Mouse (Mus musculus) embryonic facial prominence, embryonic 14.5 days (tissue): ENCODE measurements at regions not wholly inside any gene's neighbourhood (a gene's known extent, or its start where the extent isn't known, plus 50 kb on each side); places are given as distances from the start of the nearest gene placed in this dataset.
"Not testable (repeated sequence)": the region's sequence is repeated elsewhere in the genome, so short reads cannot be mapped to it uniquely, and the experiment has no call there.

ENCODE experiments used
- ATAC-seq: fragments of 200-750 bp; cut with Nextera tagmentation; 2 replicates; pipeline ENCODE4 v1.8.0; 2017; ENCODE audit warnings: low read depth, moderate number of reproducible peaks, moderate TSS enrichment
- DNase-seq: peaks from one replicate; pipeline ENCODE4 v3.0.0-alpha.2; 2015; ENCODE audit warnings: low spot score
- H3K27ac ChIP-seq: fragments of 300-500 bp; sonication (generic); replicated peaks from 2 replicates; pipeline ENCODE4 v1.5.1; 2014; ENCODE audit warnings: low read depth, mild to moderate bottlenecking, low read length, moderate library complexity
- H3K27me3 ChIP-seq: fragments of 300-500 bp; sonication (generic); replicated peaks from 2 replicates; pipeline ENCODE4 v1.6.1; 2014; ENCODE audit warnings: low read length; ENCODE audit not compliant: control insufficient read depth, insufficient read depth
- H3K36me3 ChIP-seq: fragments of 300-500 bp; sonication (generic); 2 replicates; pipeline ENCODE4 v1.6.1; 2014; ENCODE audit warnings: low read length, mixed read lengths; ENCODE audit not compliant: control insufficient read depth, insufficient read depth
- H3K4me1 ChIP-seq: fragments of 300-500 bp; sonication (generic); 2 replicates; pipeline ENCODE4 v1.6.1; 2014; ENCODE audit warnings: antibody characterized with exemption, low read length; ENCODE audit not compliant: control insufficient read depth, insufficient read depth
- H3K4me2 ChIP-seq: fragments of 300-500 bp; sonication (generic); 2 replicates; pipeline ENCODE4 v1.6.1; 2014; ENCODE audit warnings: low read depth, mild to moderate bottlenecking, low read length, moderate library complexity, mixed read lengths
- H3K4me3 ChIP-seq: fragments of 300-500 bp; sonication (generic); 2 replicates; pipeline ENCODE4 v1.5.1; 2014; ENCODE audit warnings: low read depth, mild to moderate bottlenecking, low read length
- H3K9ac ChIP-seq: fragments of 300-500 bp; sonication (generic); 2 replicates; pipeline ENCODE4 v1.6.1; 2014; ENCODE audit warnings: low read depth, mild to moderate bottlenecking, low read length, moderate library complexity, mixed read lengths
- H3K9me3 ChIP-seq: fragments of 300-500 bp; sonication (generic); 2 replicates; pipeline ENCODE4 v1.6.1; 2016; ENCODE audit warnings: low read length; ENCODE audit not compliant: control insufficient read depth
- WGBS: fragments of 180-500 bp; shearing (Covaris S2); extraction: QIAGEN DNeasy Blood & Tissue Kit; methylation state at CpG from one replicate; pipeline ENCODE4 v1.1.7; 2014; 5-methylcytosine and 5-hydroxymethylcytosine counted together

DNA sequence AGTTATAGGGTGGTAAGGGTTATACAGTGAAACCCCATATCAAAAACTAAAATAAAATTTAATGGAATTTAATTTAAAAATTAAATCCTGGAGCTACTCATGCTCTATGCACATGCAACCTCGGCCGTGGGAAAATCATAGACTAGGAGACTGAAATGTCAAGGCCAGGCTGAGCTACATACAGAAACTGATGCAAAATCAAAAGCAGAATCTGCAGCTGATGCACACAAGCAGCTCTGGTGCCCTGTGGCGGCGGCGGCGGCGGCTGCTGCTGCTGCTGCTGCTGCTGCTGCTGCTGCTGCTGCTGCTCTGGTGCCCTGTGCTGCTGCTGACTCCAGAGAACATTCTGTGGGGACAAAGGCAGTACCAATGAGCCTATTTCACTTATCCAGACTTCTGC is 154.5 kb upstream of the Rapgef5 start:
- DNase-seq (no peak), ATAC-seq (no peak)
- H3K9me3 ChIP-seq: no peaks in the 10 kb centered on the region

DNA sequence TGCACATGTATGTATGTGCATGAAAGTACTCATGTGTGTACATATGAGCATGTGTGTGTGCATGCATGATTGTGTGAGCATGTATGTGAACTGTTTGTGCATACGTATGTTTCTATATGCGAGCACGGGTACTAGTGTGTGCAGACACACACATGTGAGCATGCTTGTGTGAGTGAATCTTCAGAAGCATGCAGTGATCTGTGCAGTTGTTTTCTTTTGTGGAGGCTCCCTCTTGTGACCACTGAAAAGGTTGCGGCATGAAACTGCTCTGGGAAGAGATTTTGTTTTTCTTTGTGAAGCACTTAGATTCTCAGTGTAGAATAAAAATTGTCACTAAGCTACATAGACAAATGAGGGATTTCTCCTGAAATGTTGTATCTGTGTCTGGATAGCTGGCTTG is 152.8 kb upstream of the Rapgef5 start:
- H3K4me3 ChIP-seq, H3K4me2 ChIP-seq, H3K36me3 ChIP-seq, H3K9ac ChIP-seq, H3K27me3 ChIP-seq, H3K27ac ChIP-seq, ATAC-seq, H3K4me1 ChIP-seq, DNase-seq, H3K9me3 ChIP-seq: not testable (repeated sequence)
- WGBS: 56% methylated on average over 4 of the region's 4 CpGs

More for the DNA sequence above, 154.5 kb upstream of the Rapgef5 start:
- WGBS: 82% methylated on average over 7 of the region's 7 CpGs
- Histone ChIP-seq H3K4me2 (no peak overlapping the region), H3K27me3 (no peaks in the 10 kb centered on the region), H3K36me3 (no peaks in the 10 kb centered on the region), H3K4me3 (no peak overlapping the region), H3K9ac (no peak overlapping the region), H3K4me1 (no peaks in the 10 kb centered on the region), H3K27ac (no peak overlapping the region)

DNA sequence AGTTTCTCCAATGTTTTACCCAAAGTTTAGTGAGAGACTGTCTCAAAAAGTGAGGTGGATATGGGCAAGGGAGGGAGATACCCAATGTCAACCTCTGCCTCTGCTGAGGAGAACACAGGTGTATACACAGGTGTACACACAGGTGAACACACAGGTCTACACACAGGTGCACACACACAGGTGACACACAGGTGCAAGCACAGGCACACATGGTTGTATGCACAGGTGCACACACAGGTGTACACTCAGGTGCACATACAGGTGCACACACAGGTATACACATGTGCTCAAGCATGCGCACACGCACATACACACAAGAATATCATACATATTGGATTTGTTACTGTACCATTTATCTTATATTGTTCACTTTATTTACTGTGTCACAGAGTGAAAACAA is 151.1 kb upstream of the Rapgef5 start:
- H3K36me3 ChIP-seq: no peaks in the 10 kb centered on the region
- ATAC-seq: no peak
- 100% methylated on average over 2 of the region's 2 CpGs for WGBS

GRCm38 (mm10) chr12:117365876-117366275 is 150.4 kb upstream of the Rapgef5 start:
- no peak for ATAC-seq
- H3K4me1 ChIP-seq: no peaks in the 10 kb centered on the region
- no peaks in the 10 kb centered on the region for H3K9me3 ChIP-seq
- WGBS: 60% methylated on average over 5 of the region's 5 CpGs
- H3K4me2 ChIP-seq: no peak overlapping the region
- H3K36me3 ChIP-seq: no peaks in the 10 kb centered on the region
- no peaks in the 10 kb centered on the region for H3K27me3 ChIP-seq
- no peak overlapping the region for H3K4me3 ChIP-seq
- no peak overlapping the region for H3K9ac ChIP-seq
- no peak for DNase-seq
- no peak overlapping the region for H3K27ac ChIP-seq

More for the DNA sequence above, 151.1 kb upstream of the Rapgef5 start:
- Histone ChIP-seq H3K4me1 (no peaks in the 10 kb centered on the region), H3K4me3 (no peak overlapping the region), H3K4me2 (no peak overlapping the region), H3K27ac (no peak overlapping the region), H3K9ac (no peak overlapping the region), H3K27me3 (no peaks in the 10 kb centered on the region), H3K9me3 (no peaks in the 10 kb centered on the region)
- DNase-seq: no peak

GRCm38 (mm10) chr12:117378297-117378887 is 137.9 kb upstream of the Rapgef5 start:
- Histone ChIP-seq H3K27me3 (no peaks in the 10 kb centered on the region), H3K4me2 (no peak overlapping the region), H3K36me3 (no peaks in the 10 kb centered on the region), H3K4me3 (no peak overlapping the region), H3K9ac (no peak overlapping the region), H3K9me3 (0 out of 2 replicates have a peak, but pooled peaks cover 3% of the 10 kb centered on the region), H3K4me1 (no peaks in the 10 kb centered on the region), H3K27ac (no peak overlapping the region)
- ATAC-seq (no peak), DNase-seq (no peak)
- 78% methylated on average over 17 of the region's 21 CpGs for WGBS

GRCm38 (mm10) chr12:117379103-117379850 is 137.0 kb upstream of the Rapgef5 start:
- H3K27me3 ChIP-seq: no peaks in the 10 kb centered on the region
- ATAC-seq (no peak), DNase-seq (no peak)
- H3K4me1 ChIP-seq: no peaks in the 10 kb centered on the region
- no peak overlapping the region for H3K4me2 ChIP-seq
- H3K4me3 ChIP-seq: no peak overlapping the region
- no peak overlapping the region for H3K27ac ChIP-seq
- H3K36me3 ChIP-seq: no peaks in the 10 kb centered on the region
- 0 out of 2 replicates have a peak, but pooled peaks cover 3% of the 10 kb centered on the region for H3K9me3 ChIP-seq
- 77% methylated on average over 16 of the region's 16 CpGs for WGBS
- no peak overlapping the region for H3K9ac ChIP-seq

DNA sequence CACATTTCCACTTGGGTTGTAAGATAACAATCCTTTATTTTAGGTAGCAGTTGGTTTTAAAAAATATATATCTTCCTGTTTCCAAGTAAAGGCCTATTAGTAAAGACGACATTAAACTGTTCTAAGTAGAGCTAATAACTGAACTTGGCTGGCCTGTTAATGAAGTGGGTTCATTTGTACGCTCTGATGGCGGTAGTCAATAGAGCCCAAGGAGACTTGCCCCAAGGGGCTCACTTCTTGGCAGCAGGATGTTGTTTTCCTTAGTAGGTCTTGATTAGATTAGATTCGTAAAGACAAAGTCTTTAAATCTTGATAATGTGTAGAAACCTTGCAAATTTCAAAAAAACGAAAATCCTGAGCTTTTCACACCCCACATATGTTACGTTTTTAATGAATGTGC is 135.4 kb upstream of the Rapgef5 start:
- H3K4me1 ChIP-seq: no peaks in the 10 kb centered on the region
- 0 out of 2 replicates have a peak, but pooled peaks cover 3% of the 10 kb centered on the region for H3K9me3 ChIP-seq
- ATAC-seq: no peak
- DNase-seq: peak; percentile 29
- H3K27me3 ChIP-seq: no peaks in the 10 kb centered on the region
- no peak overlapping the region for H3K4me3 ChIP-seq
- H3K9ac ChIP-seq: no peak overlapping the region
- H3K36me3 ChIP-seq: no peaks in the 10 kb centered on the region
- H3K4me2 ChIP-seq: no peak overlapping the region
- 60% methylated on average over 6 of the region's 6 CpGs for WGBS
- no peak overlapping the region for H3K27ac ChIP-seq

- ATAC-seq, DNase-seq, H3K27me3 ChIP-seq, H3K9me3 ChIP-seq, H3K9ac ChIP-seq, H3K27ac ChIP-seq, H3K4me1 ChIP-seq, H3K4me2 ChIP-seq, H3K36me3 ChIP-seq, H3K4me3 ChIP-seq: not testable (repeated sequence)
- WGBS: 64% methylated on average over 1 of the region's 4 CpGs
Measured at GRCm38 (mm10) chr12:117382727-117383126, 133.6 kb upstream of the Rapgef5 start.
